Mouse (Mus musculus) intestine, embryonic 14.5 days (tissue): ENCODE results near the gene Tex46. TPM values are rescaled to one million over a fixed set of nuclear protein-coding genes. Genes with fewer than 3 reads are reported as not detected.

ENCODE experiments used
- ATAC-seq: fragments of 200-750 bp; cut with Nextera tagmentation; replicated peaks from 2 replicates; pipeline ENCODE4 v1.8.0; 2017; ENCODE audit warnings: low read depth, moderate number of reproducible peaks, moderate TSS enrichment, moderate library complexity; ENCODE audit not compliant: low FRiP score, low TSS enrichment
- DNase-seq: peaks from one replicate; pipeline ENCODE4 v3.0.0-alpha.2; 2018; ENCODE audit warnings: low spot score
- H3K27ac ChIP-seq: fragments of 300-500 bp; sonication (generic); 2 replicates; pipeline ENCODE4 v1.5.1; 2014; ENCODE audit warnings: low read depth, mild to moderate bottlenecking, control low read depth
- H3K27me3 ChIP-seq: fragments of 300-500 bp; sonication (generic); replicated peaks from 2 replicates; pipeline ENCODE4 v1.6.1; 2014; ENCODE audit warnings: low read length, control low read depth; ENCODE audit not compliant: control insufficient read depth, insufficient read depth
- H3K36me3 ChIP-seq: fragments of 300-500 bp; sonication (generic); 2 replicates; pipeline ENCODE4 v1.6.1; 2014; ENCODE audit warnings: low read length, control low read depth; ENCODE audit not compliant: control insufficient read depth, insufficient read depth
- H3K4me1 ChIP-seq: fragments of 300-500 bp; sonication (generic); replicated peaks from 2 replicates; pipeline ENCODE4 v1.6.1; 2014; ENCODE audit warnings: low read length, control low read depth, mixed read lengths; ENCODE audit not compliant: control insufficient read depth, insufficient read depth
- H3K4me2 ChIP-seq: fragments of 300-500 bp; sonication (generic); 2 replicates; pipeline ENCODE4 v1.6.1; 2014; ENCODE audit warnings: low read length
- H3K4me3 ChIP-seq: fragments of 300-500 bp; sonication (generic); 2 replicates; pipeline ENCODE4 v1.5.1; 2014; ENCODE audit warnings: low read depth, low read length, control low read depth, mixed read lengths
- H3K9ac ChIP-seq: fragments of 300-500 bp; sonication (generic); 2 replicates; pipeline ENCODE4 v1.6.1; 2014; ENCODE audit warnings: mild to moderate bottlenecking, low read length
- H3K9me3 ChIP-seq: fragments of 300-500 bp; sonication (generic); 2 replicates; pipeline ENCODE4 v1.6.1; 2016; ENCODE audit warnings: low read length, control low read depth; ENCODE audit not compliant: control insufficient read depth
- WGBS: fragments of 180-500 bp; shearing (Covaris S2); extraction: QIAGEN DNeasy Blood & Tissue Kit; methylation state at CpG from one replicate; pipeline ENCODE4 v1.1.7; 2014; 5-methylcytosine and 5-hydroxymethylcytosine counted together
- microRNA-seq: library from miRNA; unstranded; fragments of <30 nt; microRNA quantifications from one replicate; pipeline ENCODE4, GENCODE M21; 2016
- polyA plus RNA-seq: library from polyadenylated mRNA; unstranded; fragments of >200 nt; fragmentation: Nextera tagmentation; extraction: Ambion mirVana; gene quantifications from 2 replicates; pipeline ENCODE4 v1.2.1, GENCODE M21; 2014

Tex46 gene
- polyA plus RNA-seq, 1 experiment from 2014 or later: not detected

GRCm38 (mm10) chr4:136651882-136652527 lies 41.8 kb downstream of the Tex46 start:
- Histone ChIP-seq H3K9me3 (0 out of 2 replicates have a peak, but pooled peaks cover 2% of the 10 kb centered on the region), H3K9ac (no peak overlapping the region), H3K4me1 (peaks cover 7% of the 10 kb centered on the region), H3K4me2 (no peak overlapping the region), H3K27ac (no peak overlapping the region), H3K4me3 (no peak overlapping the region), H3K36me3 (peaks cover 31% of the 10 kb centered on the region), H3K27me3 (no peaks in the 10 kb centered on the region)
- ATAC-seq (no peak), DNase-seq (no peak)
- WGBS: 81% methylated on average over 13 of the region's 13 CpGs

GRCm38 (mm10) chr4:136652528-136652910 lies 42.3 kb downstream of the Tex46 start:
- no peaks in the 10 kb centered on the region for H3K9me3 ChIP-seq
- DNase-seq (no peak), ATAC-seq (no peak)
- WGBS: 76% methylated on average over 11 of the region's 11 CpGs
- H3K4me2 ChIP-seq: no peak overlapping the region
- H3K36me3 ChIP-seq: peaks cover 36% of the 10 kb centered on the region
- H3K9ac ChIP-seq: no peak overlapping the region
- H3K27ac ChIP-seq: no peak overlapping the region
- no peaks in the 10 kb centered on the region for H3K27me3 ChIP-seq
- no peak overlapping the region for H3K4me3 ChIP-seq
- peaks cover 7% of the 10 kb centered on the region for H3K4me1 ChIP-seq

GRCm38 (mm10) chr4:136653019-136653418 lies 42.8 kb downstream of the Tex46 start:
- H3K9me3 ChIP-seq: no peaks in the 10 kb centered on the region
- DNase-seq: no peak
- no peak overlapping the region for H3K27ac ChIP-seq
- no peak overlapping the region for H3K9ac ChIP-seq
- no peak for ATAC-seq
- H3K36me3 ChIP-seq: peaks cover 37% of the 10 kb centered on the region
- H3K27me3 ChIP-seq: no peaks in the 10 kb centered on the region
- WGBS: 65% methylated on average over 6 of the region's 6 CpGs
- peaks cover 7% of the 10 kb centered on the region for H3K4me1 ChIP-seq
- H3K4me3 ChIP-seq: no peak overlapping the region
- no peak overlapping the region for H3K4me2 ChIP-seq

- H3K4me3 ChIP-seq: no peak overlapping the region
- no peak overlapping the region for H3K9ac ChIP-seq
- no peaks in the 10 kb centered on the region for H3K27me3 ChIP-seq
- no peak for ATAC-seq
- H3K4me1 ChIP-seq: peaks cover 7% of the 10 kb centered on the region
- no peaks in the 10 kb centered on the region for H3K9me3 ChIP-seq
- peaks cover 40% of the 10 kb centered on the region for H3K36me3 ChIP-seq
- no peak for DNase-seq
- no peak overlapping the region for H3K4me2 ChIP-seq
- WGBS: 89% methylated on average over 10 of the region's 10 CpGs
- no peak overlapping the region for H3K27ac ChIP-seq
Observed at GRCm38 (mm10) chr4:136653692-136654234, 43.5 kb downstream of the Tex46 start.

- Histone ChIP-seq H3K4me1 (no peaks in the 10 kb centered on the region), H3K9ac (no peak overlapping the region), H3K36me3 (peaks cover 56% of the 10 kb centered on the region), H3K9me3 (no peaks in the 10 kb centered on the region), H3K27ac (no peak overlapping the region), H3K27me3 (no peaks in the 10 kb centered on the region), H3K4me2 (no peak overlapping the region), H3K4me3 (no peak overlapping the region)
- no peak for DNase-seq
- 58% methylated on average over 3 of the region's 3 CpGs for WGBS
- ATAC-seq: no peak
Observed at GRCm38 (mm10) chr4:136657914-136658313, 47.7 kb downstream of the Tex46 start.

Small RNA genes lying within 50 kb of the gene (microRNA-seq; reads per million reads assigned to microRNA genes)
- not detected for gene Gm22180

Other genes with a start within 250 kb of the Tex46 start
- 0.12 and 0.16 TPM in 2 replicates for gene Htr1d, start 186.9 kb upstream of the Tex46 start, polyA plus RNA-seq
- gene 6030445D17Rik, start 148.2 kb upstream of the Tex46 start, polyA plus RNA-seq: 0.23 and 0.43 TPM in 2 replicates
- 112 and 122 TPM in 2 replicates for gene Luzp1, start 140.7 kb upstream of the Tex46 start, polyA plus RNA-seq
- 52.8 and 54.8 TPM in 2 replicates for gene Kdm1a, start 7.7 kb upstream of the Tex46 start, polyA plus RNA-seq
- not detected in 2 replicates for gene Lactbl1, start 12.2 kb downstream of the Tex46 start, polyA plus RNA-seq
- 8.8 and 11.4 TPM in 2 replicates for gene Ephb2, start 225.6 kb downstream of the Tex46 start, polyA plus RNA-seq